Mouse (Mus musculus) CH12.LX (cell line): ENCODE data around the gene Prkg1.

ENCODE experiments used
- CHD2 ChIP-seq: IDR thresholded peaks from 2 replicates; pipeline ENCODE4 v1.6.1; 2011; ENCODE audit warnings: low read length, improper control_type of control experiment
- EP300 ChIP-seq: IDR thresholded peaks from 2 replicates; pipeline ENCODE4 v1.6.1; 2011; ENCODE audit warnings: low read length, improper control_type of control experiment
- JUND ChIP-seq: conservative IDR thresholded peaks from 2 replicates; pipeline ENCODE4 v1.6.1; 2011; ENCODE audit warnings: low read depth, low read length, improper control_type of control experiment
- USF2 ChIP-seq: conservative IDR thresholded peaks from 2 replicates; pipeline ENCODE4 v1.6.1; 2011; ENCODE audit warnings: low read depth, low read length, improper control_type of control experiment
- ZC3H11A ChIP-seq: IDR thresholded peaks from 2 replicates; pipeline ENCODE4 v1.6.1; 2012; ENCODE audit warnings: low read depth, mild to moderate bottlenecking, inconsistent platforms, low read length, improper control_type of control experiment

- TF ChIP-seq EP300, result no peak
- no peak for TF ChIP-seq JUND
- TF ChIP-seq CHD2, result no peak
- TF ChIP-seq ZC3H11A, result no peak
- TF ChIP-seq USF2, result no peak
Observed at GRCm38 (mm10) chr19:31114690-31115089, 650.1 kb downstream of the Prkg1 start.
